23 mouse cellular contexts compared by ENCODE assay signal in the genomic region with DNA sequence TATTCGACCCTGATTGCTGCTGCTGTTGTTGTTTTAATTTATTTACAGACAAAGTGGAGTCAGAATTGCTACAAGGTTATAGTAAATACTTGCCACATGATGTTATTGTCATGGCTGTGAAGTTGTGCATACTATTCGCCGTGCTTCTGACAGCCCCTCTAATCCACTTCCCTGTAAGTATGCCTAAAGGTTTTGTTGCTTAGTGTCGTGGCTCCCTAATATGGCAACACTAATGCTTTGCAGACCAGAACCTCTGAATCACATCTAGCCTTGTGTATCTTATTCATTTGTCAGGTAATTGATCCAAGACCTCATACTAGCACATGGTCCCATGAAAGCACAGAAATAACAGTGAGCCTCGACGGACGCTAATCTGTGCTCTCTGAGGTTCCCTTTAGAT.
DNase-seq lines count a peak whose midpoint lies in the region; ATAC-seq lines count a peak whose summit lies in the region.
"Had no signal": no experiment of that assay in that cellular context is flagged by ENCODE, and none has a peak within 500 bp of the region (broad histone marks: within the 10 kb centered on the region; RNA-seq: fewer than 3 reads in every experiment).

No protein-coding gene starts in this region.

- DNase-seq in heart, embryonic 10.5 days (ENCODE audit: low spot score), result peak; percentile 13
- no peak for DNase-seq in heart, postnatal 10 days
- no peak for DNase-seq in kidney, adult 18-20 months
- peak; percentile 80 for DNase-seq in embryonic facial prominence, embryonic 11.5 days (ENCODE audit: low spot score)
- DNase-seq in testis, postnatal 14 days (ENCODE audit: low spot score), result no peak
- no peak for DNase-seq in MN1 (ENCODE audit: low spot score)
- DNase-seq: adrenal gland, postnatal 25 days; cerebellum, adult 11-12 months; cerebellum, postnatal 25 days; gastrocnemius, postnatal 25 days; kidney, postnatal 14 days; left cerebral cortex, postnatal 4 days; liver, embryonic 13.5 days; lung, postnatal 36 days had no signal

- 69% methylated on average over 7 of the region's 7 CpGs for WGBS in heart, embryonic 10.5 days
- WGBS in kidney, embryonic 15.5 days, result 70% methylated on average over 7 of the region's 7 CpGs
- WGBS in embryonic facial prominence, embryonic 11.5 days, result 23% methylated on average over 7 of the region's 7 CpGs
- WGBS in limb, embryonic 12.5 days, result 37% methylated on average over 7 of the region's 7 CpGs

- no peaks in the 10 kb centered on the region for H3K27me3 ChIP-seq in heart, embryonic 10.5 days (ENCODE audit: insufficient read depth, poor library complexity, severe bottlenecking)
- H3K27me3 ChIP-seq in kidney, embryonic 15.5 days, result no peaks in the 10 kb centered on the region
- H3K27me3 ChIP-seq in embryonic facial prominence, embryonic 11.5 days (ENCODE audit: control insufficient read depth, insufficient read depth, low read length), result no peaks in the 10 kb centered on the region
- peaks cover 14% of the 10 kb centered on the region; the same call in 1 of the 2 replicates for H3K27me3 ChIP-seq in limb, embryonic 12.5 days
- H3K27me3 ChIP-seq: intestine, embryonic 15.5 days; liver, embryonic 13.5 days had no signal

- peak overlapping the region; percentile 72; the same call in 1 of the 2 replicates for H3K27ac ChIP-seq in heart, embryonic 10.5 days
- peak overlapping the region; percentile 83 for H3K27ac ChIP-seq in kidney, embryonic 15.5 days
- H3K27ac ChIP-seq in embryonic facial prominence, embryonic 11.5 days (replicated peaks; ENCODE audit: low read depth, low read length), result no peak overlapping the region
- peak overlapping the region; percentile 67; the same call in 1 of the 2 replicates for H3K27ac ChIP-seq in limb, embryonic 12.5 days
- H3K27ac ChIP-seq: hindbrain, embryonic 14.5 days; intestine, embryonic 15.5 days; left cerebral cortex, adult 2 months; liver, embryonic 13.5 days had no signal

- H3K4me3 ChIP-seq in heart, embryonic 10.5 days, result no peak overlapping the region
- H3K4me3 ChIP-seq in kidney, embryonic 15.5 days (replicated peaks), result no peak overlapping the region
- no peak overlapping the region for H3K4me3 ChIP-seq in embryonic facial prominence, embryonic 11.5 days (ENCODE audit: low read depth, low read length)
- H3K4me3 ChIP-seq in limb, embryonic 12.5 days (replicated peaks), result no peak overlapping the region
- H3K4me3 ChIP-seq: intestine, embryonic 15.5 days; left cerebral cortex, adult 2 months; liver, embryonic 13.5 days had no signal

- H3K36me3 ChIP-seq in heart, embryonic 10.5 days, result 0 out of 2 replicates have a peak, but pooled peaks cover under 1% of the 10 kb centered on the region
- H3K36me3 ChIP-seq in kidney, embryonic 15.5 days, result no peaks in the 10 kb centered on the region
- no peaks in the 10 kb centered on the region for H3K36me3 ChIP-seq in embryonic facial prominence, embryonic 11.5 days (replicated peaks; ENCODE audit: control insufficient read depth, insufficient read depth, low read depth, low read length)
- H3K36me3 ChIP-seq in limb, embryonic 12.5 days, result no peaks in the 10 kb centered on the region
- H3K36me3 ChIP-seq: intestine, embryonic 15.5 days; liver, embryonic 13.5 days had no signal

- no peaks in the 10 kb centered on the region for H3K9me3 ChIP-seq in heart, embryonic 10.5 days
- H3K9me3 ChIP-seq in kidney, embryonic 15.5 days (replicated peaks), result no peaks in the 10 kb centered on the region
- H3K9me3 ChIP-seq in embryonic facial prominence, embryonic 11.5 days (replicated peaks; ENCODE audit: control insufficient read depth, low read length), result no peaks in the 10 kb centered on the region
- no peaks in the 10 kb centered on the region for H3K9me3 ChIP-seq in limb, embryonic 12.5 days
- H3K9me3 ChIP-seq: G1E; intestine, embryonic 15.5 days; liver, embryonic 13.5 days had no signal

- no peak for ATAC-seq in kidney, embryonic 15.5 days (replicated peaks; ENCODE audit: low FRiP score)
- ATAC-seq in embryonic facial prominence, embryonic 11.5 days (replicated peaks; ENCODE audit: insufficient number of reproducible peaks, low FRiP score, low TSS enrichment, low read depth), result peak; percentile 76; the same call in 1 of the 2 replicates
- ATAC-seq in limb, embryonic 12.5 days (ENCODE audit: insufficient number of reproducible peaks, insufficient read depth, low FRiP score, low TSS enrichment, low read depth), result no peak
- ATAC-seq: forebrain, embryonic 14.5 days; intestine, embryonic 15.5 days; midbrain, embryonic 16.5 days had no signal

- intact Hi-C loops in heart, postnatal 10 days (cut with DNase I), result no loop called here

- peaks cover 29% of the 10 kb centered on the region for H3K4me1 ChIP-seq in heart, embryonic 10.5 days
- H3K4me1 ChIP-seq in kidney, embryonic 15.5 days, result peaks cover 16% of the 10 kb centered on the region
- H3K4me1 ChIP-seq in embryonic facial prominence, embryonic 11.5 days (ENCODE audit: control insufficient read depth, insufficient read depth, low read length), result peaks cover 3% of the 10 kb centered on the region
- peaks cover 43% of the 10 kb centered on the region for H3K4me1 ChIP-seq in limb, embryonic 12.5 days (replicated peaks)
- H3K4me1 ChIP-seq: intestine, embryonic 15.5 days; liver, embryonic 13.5 days had no signal

- H3K9ac ChIP-seq in kidney, embryonic 15.5 days, result no peak overlapping the region
- H3K9ac ChIP-seq in embryonic facial prominence, embryonic 11.5 days (replicated peaks; ENCODE audit: low read length), result no peak overlapping the region
- no peak overlapping the region for H3K9ac ChIP-seq in limb, embryonic 12.5 days (replicated peaks)
- H3K9ac ChIP-seq: hindbrain, embryonic 14.5 days; liver, embryonic 13.5 days; lung, embryonic 14.5 days had no signal

- no peak overlapping the region for H3K4me2 ChIP-seq in kidney, embryonic 15.5 days
- no peak overlapping the region for H3K4me2 ChIP-seq in embryonic facial prominence, embryonic 11.5 days (ENCODE audit: low read depth, low read length)
- 0 out of 2 replicates have a peak overlapping the region, but pooled peaks have one; percentile 27 for H3K4me2 ChIP-seq in limb, embryonic 12.5 days
- H3K4me2 ChIP-seq: hindbrain, embryonic 14.5 days; intestine, embryonic 15.5 days; liver, embryonic 13.5 days had no signal

Comparison
In these comparisons a context has a peak if more than half of its experiments do, and no peak if none do; other contexts are left out.
1. DNase-seq: peak in heart, embryonic 10.5 days (single experiment) and embryonic facial prominence, embryonic 11.5 days (single experiment); none in heart, postnatal 10 days (0 of 2), kidney, adult 18-20 months (single experiment), testis, postnatal 14 days (single experiment) and MN1 (single experiment).